ENCODE assay signal across 9 mouse cellular contexts in the genomic region with DNA sequence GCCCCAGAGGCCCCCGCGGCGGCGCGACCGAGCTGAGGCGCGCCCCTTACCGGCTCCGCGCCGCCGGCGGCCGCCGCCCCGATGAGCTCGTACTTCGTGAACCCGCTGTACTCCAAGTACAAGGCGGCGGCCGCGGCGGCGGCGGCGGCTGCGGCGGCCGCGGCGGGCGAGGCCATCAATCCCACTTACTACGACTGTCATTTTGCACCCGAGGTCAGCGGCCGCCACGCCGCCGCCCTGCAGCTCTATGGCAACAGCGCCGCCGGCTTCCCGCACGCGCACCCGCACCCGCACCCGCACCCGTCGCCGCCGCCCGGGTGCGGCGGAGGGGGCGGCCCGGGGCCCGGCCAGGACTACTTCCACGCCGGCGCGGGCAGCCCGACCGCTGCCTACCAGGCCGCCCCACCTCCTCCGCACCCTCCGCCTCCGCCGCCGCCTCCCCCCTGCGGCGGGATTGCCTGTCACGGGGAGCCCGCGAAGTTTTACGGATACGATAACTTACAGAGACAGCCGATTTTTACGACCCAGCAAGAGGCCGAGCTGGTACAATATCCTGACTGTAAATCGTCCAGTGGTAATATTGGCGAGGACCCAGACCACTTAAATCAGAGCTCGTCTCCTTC. TPM values are rescaled to one million over a fixed set of nuclear protein-coding genes. Genes with fewer than 3 reads are reported as not detected.
A peak's percentile ranks its signal among the peaks of the same experiment; 100 is the strongest.
DNase-seq lines count a peak whose midpoint lies in the region; ATAC-seq lines count a peak whose summit lies in the region.
"Had no signal": no experiment of that assay in that cellular context is flagged by ENCODE, and none has a peak within 500 bp of the region (broad histone marks: within the 10 kb centered on the region; RNA-seq: fewer than 3 reads in every experiment).

No protein-coding gene starts in this region.

- H3K9ac ChIP-seq in embryonic facial prominence, embryonic 14.5 days (ENCODE audit: low read depth, low read length) = peak overlapping the region; percentile 58
- H3K9ac ChIP-seq in midbrain, embryonic 12.5 days (replicated peaks) = 0 out of 2 replicates have a peak overlapping the region, but pooled peaks have one; percentile 20

- no peak for ATAC-seq in megakaryocyte, adult 5-6 weeks (ENCODE audit: poor library complexity, severe bottlenecking)
- ATAC-seq in embryonic facial prominence, embryonic 14.5 days (ENCODE audit: low read depth) = 0 out of 2 replicates have a peak, but pooled peaks have one; percentile 23
- peak; percentile 38; the same call in 1 of the 2 replicates for ATAC-seq in midbrain, embryonic 12.5 days (ENCODE audit: low FRiP score, low read depth)

- 0 out of 2 replicates have a peak overlapping the region, but pooled peaks have one; percentile 28 for H3K27ac ChIP-seq in embryonic facial prominence, embryonic 14.5 days (replicated peaks; ENCODE audit: low read depth, low read length)
- H3K27ac ChIP-seq in midbrain, embryonic 12.5 days (replicated peaks) = no peak overlapping the region

- peak overlapping the region; percentile 88 for H3K4me3 ChIP-seq in megakaryocyte, embryonic 14.5 days (replicated peaks)
- H3K4me3 ChIP-seq in embryonic facial prominence, embryonic 14.5 days (ENCODE audit: low read depth, low read length) = peak overlapping the region; percentile 44
- H3K4me3 ChIP-seq in midbrain, embryonic 12.5 days = peak overlapping the region; percentile 38
- H3K4me3 ChIP-seq: myocyte had no signal

- DNase-seq in embryonic facial prominence, embryonic 14.5 days (ENCODE audit: low spot score) = no peak
- DNase-seq in kidney, adult 11 months = peak; percentile 62
- DNase-seq in retina, embryonic 14.5 days (ENCODE audit: low spot score) = no peak
- no peak for DNase-seq in ovary, adult 18-20 months (ENCODE audit: low spot score)
- no peak for DNase-seq in right cerebral cortex, postnatal 14 days

- WGBS in embryonic facial prominence, embryonic 14.5 days = under 1% methylated on average over 15 of the region's 85 CpGs
- WGBS in midbrain, embryonic 12.5 days = under 1% methylated on average over 77 of the region's 85 CpGs

- H3K4me1 ChIP-seq in megakaryocyte, embryonic 14.5 days = peaks cover 15% of the 10 kb centered on the region
- H3K4me1 ChIP-seq in embryonic facial prominence, embryonic 14.5 days (ENCODE audit: control insufficient read depth, insufficient read depth, low read length) = peaks cover 12% of the 10 kb centered on the region; the same call in 1 of the 2 replicates
- H3K4me1 ChIP-seq in midbrain, embryonic 12.5 days = peaks cover 13% of the 10 kb centered on the region

- H3K9me3 ChIP-seq in megakaryocyte, embryonic 14.5 days = no peaks in the 10 kb centered on the region
- H3K9me3 ChIP-seq in embryonic facial prominence, embryonic 14.5 days (ENCODE audit: control insufficient read depth, low read length) = no peaks in the 10 kb centered on the region
- no peaks in the 10 kb centered on the region for H3K9me3 ChIP-seq in midbrain, embryonic 12.5 days

- no peaks in the 10 kb centered on the region for H3K36me3 ChIP-seq in megakaryocyte, embryonic 14.5 days (replicated peaks; ENCODE audit: low read length)
- no peaks in the 10 kb centered on the region for H3K36me3 ChIP-seq in embryonic facial prominence, embryonic 14.5 days (ENCODE audit: control insufficient read depth, insufficient read depth, low read length)
- no peaks in the 10 kb centered on the region for H3K36me3 ChIP-seq in midbrain, embryonic 12.5 days

- H3K4me2 ChIP-seq in embryonic facial prominence, embryonic 14.5 days (ENCODE audit: low read depth, low read length) = peak overlapping the region; percentile 72
- peak overlapping the region; percentile 53 for H3K4me2 ChIP-seq in midbrain, embryonic 12.5 days (replicated peaks)

- peaks cover 95% of the 10 kb centered on the region for H3K27me3 ChIP-seq in megakaryocyte, embryonic 14.5 days (replicated peaks)
- peaks cover 96% of the 10 kb centered on the region for H3K27me3 ChIP-seq in embryonic facial prominence, embryonic 14.5 days (replicated peaks; ENCODE audit: control insufficient read depth, insufficient read depth, low read length)
- peaks cover 92% of the 10 kb centered on the region for H3K27me3 ChIP-seq in midbrain, embryonic 12.5 days

RNA-seq across cellular contexts. Expression of a gene that starts 1.2 kb away (rescaled TPM):
- not detected in 2 replicates for polyA plus RNA-seq in megakaryocyte, embryonic 14.5 days (2012; ENCODE audit: insufficient read depth, low replicate concordance)
- not detected in 2 replicates for total RNA-seq in megakaryocyte, adult 5-6 weeks (2015)
- not detected in 2 replicates for total RNA-seq in megakaryocyte, adult 5-6 weeks (2017)
- polyA plus RNA-seq in embryonic facial prominence, embryonic 14.5 days (2014; fragmentation: Nextera tagmentation; extraction: Ambion mirVana) = 8.7 and 10.3 TPM in 2 replicates
- polyA plus RNA-seq in midbrain, embryonic 12.5 days (2016; fragmentation: Nextera tagmentation; extraction: Ambion mirVana) = 0.08 and 0.15 TPM in 2 replicates
- polyA plus RNA-seq: myocyte had no signal

RNA-seq across cellular contexts. Expression of a gene that starts 6.1 kb away (rescaled TPM):
- not detected in 2 replicates for polyA plus RNA-seq in megakaryocyte, embryonic 14.5 days (2012; ENCODE audit: insufficient read depth, low replicate concordance)
- not detected in 2 replicates for total RNA-seq in megakaryocyte, adult 5-6 weeks (2015)
- total RNA-seq in megakaryocyte, adult 5-6 weeks (2017) = 0.26 TPM in 1 of 2 replicates, not detected in the other
- 3.8 and 4.7 TPM in 2 replicates for polyA plus RNA-seq in embryonic facial prominence, embryonic 14.5 days (2014; fragmentation: Nextera tagmentation; extraction: Ambion mirVana)
- not detected in 2 replicates for polyA plus RNA-seq in midbrain, embryonic 12.5 days (2016; fragmentation: Nextera tagmentation; extraction: Ambion mirVana)
- polyA plus RNA-seq: myocyte had no signal

RNA-seq across cellular contexts. Expression of a gene that starts 6.2 kb away (rescaled TPM):
- polyA plus RNA-seq in megakaryocyte, embryonic 14.5 days (2012; ENCODE audit: insufficient read depth, low replicate concordance) = not detected in 2 replicates
- total RNA-seq in megakaryocyte, adult 5-6 weeks (2015) = not detected in 2 replicates
- not detected in 2 replicates for total RNA-seq in megakaryocyte, adult 5-6 weeks (2017)
- polyA plus RNA-seq in embryonic facial prominence, embryonic 14.5 days (2014; fragmentation: Nextera tagmentation; extraction: Ambion mirVana) = 0.63 and 0.82 TPM in 2 replicates
- polyA plus RNA-seq in midbrain, embryonic 12.5 days (2016; fragmentation: Nextera tagmentation; extraction: Ambion mirVana) = not detected in 2 replicates
- polyA plus RNA-seq: myocyte had no signal

RNA-seq across cellular contexts. Expression of a gene that starts 8.1 kb away (rescaled TPM):
- polyA plus RNA-seq in megakaryocyte, embryonic 14.5 days (2012; ENCODE audit: insufficient read depth, low replicate concordance) = not detected in 2 replicates
- not detected in 2 replicates for total RNA-seq in megakaryocyte, adult 5-6 weeks (2015)
- not detected in 2 replicates for total RNA-seq in megakaryocyte, adult 5-6 weeks (2017)
- polyA plus RNA-seq in embryonic facial prominence, embryonic 14.5 days (2014; fragmentation: Nextera tagmentation; extraction: Ambion mirVana) = 2.0 and 2.3 TPM in 2 replicates
- polyA plus RNA-seq in midbrain, embryonic 12.5 days (2016; fragmentation: Nextera tagmentation; extraction: Ambion mirVana) = not detected in 2 replicates
- polyA plus RNA-seq: myocyte had no signal

RNA-seq across cellular contexts. Expression of a gene that starts 13.9 kb away (rescaled TPM):
- not detected in 2 replicates for polyA plus RNA-seq in megakaryocyte, embryonic 14.5 days (2012; ENCODE audit: insufficient read depth, low replicate concordance)
- total RNA-seq in megakaryocyte, adult 5-6 weeks (2015) = not detected in 2 replicates
- not detected in 2 replicates for total RNA-seq in megakaryocyte, adult 5-6 weeks (2017)
- 0.37 and 0.45 TPM in 2 replicates for polyA plus RNA-seq in embryonic facial prominence, embryonic 14.5 days (2014; fragmentation: Nextera tagmentation; extraction: Ambion mirVana)
- not detected in 2 replicates for polyA plus RNA-seq in midbrain, embryonic 12.5 days (2016; fragmentation: Nextera tagmentation; extraction: Ambion mirVana)
- polyA plus RNA-seq: myocyte had no signal

Comparison
In these comparisons a context has a peak if more than half of its experiments do, and no peak if none do; other contexts are left out.
1. H3K4me3 ChIP-seq: peak in every context shown above with its lines; median percentile 88 in megakaryocyte, embryonic 14.5 days; 44 in embryonic facial prominence, embryonic 14.5 days; 38 in midbrain, embryonic 12.5 days.